Mouse (Mus musculus) embryonic fibroblast, embryonic 13.5 days (primary cell): ENCODE data around the gene Rbm20.

Experiments
- CTCF ChIP-seq: IDR thresholded peaks from 2 replicates; pipeline ENCODE4 v1.5.1; 2011; ENCODE audit warnings: mild to moderate bottlenecking, control low read depth, low read length, moderate library complexity, borderline replicate concordance; ENCODE audit not compliant: insufficient read depth
- POLR2A ChIP-seq: IDR thresholded peaks from 2 replicates; pipeline ENCODE4 v1.6.1; 2011; ENCODE audit warnings: low read depth, mild to moderate bottlenecking, control low read depth, low read length, moderate library complexity

DNA sequence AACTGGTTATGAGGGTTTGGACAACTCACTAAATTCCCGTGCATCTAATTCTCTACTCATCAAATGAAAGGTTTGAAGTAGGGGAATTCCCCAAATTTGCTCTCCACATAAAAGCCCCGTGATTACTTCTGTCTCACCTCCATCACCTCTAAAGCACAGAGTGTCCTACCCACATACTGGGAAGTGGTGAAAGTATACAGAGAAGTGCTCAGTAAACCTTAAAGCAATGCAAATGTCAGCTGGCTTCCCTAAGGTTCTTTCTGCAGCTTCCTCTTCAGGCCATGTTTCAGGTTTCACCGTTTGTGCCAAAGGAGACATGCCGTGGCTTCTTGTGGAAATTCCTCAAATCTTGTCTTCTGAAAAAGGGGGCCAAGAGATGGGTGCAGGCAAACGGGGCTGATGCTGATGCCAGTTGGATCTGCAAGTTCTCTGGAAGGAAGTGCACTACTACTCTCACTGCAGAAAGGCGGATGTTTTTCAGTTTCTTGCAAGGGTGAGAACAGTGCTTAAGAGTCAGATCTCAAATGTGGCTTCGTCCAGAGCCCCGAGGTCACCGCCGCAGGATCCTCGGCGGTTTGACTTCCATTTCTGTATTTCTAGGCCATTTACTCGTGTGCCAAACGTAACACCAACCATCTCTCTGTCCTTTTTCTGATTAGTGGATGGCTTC, 223.0 kb downstream of the Rbm20 start:
- no peak for TF ChIP-seq CTCF
- TF ChIP-seq POLR2A = no peak
